Mouse (Mus musculus) right cerebral cortex, postnatal 10 days (tissue): Measurements from ENCODE around the gene Mcm3ap.
A peak's percentile ranks its signal among the peaks of the same experiment; 100 is the strongest.

Source experiments
- DNase-seq, 2 experiments: peaks; one replicate each; pipeline ENCODE4 v3.0.0; 2021; ENCODE audit warnings: low spot score in 2 of 2

The Mcm3ap gene

DNA sequence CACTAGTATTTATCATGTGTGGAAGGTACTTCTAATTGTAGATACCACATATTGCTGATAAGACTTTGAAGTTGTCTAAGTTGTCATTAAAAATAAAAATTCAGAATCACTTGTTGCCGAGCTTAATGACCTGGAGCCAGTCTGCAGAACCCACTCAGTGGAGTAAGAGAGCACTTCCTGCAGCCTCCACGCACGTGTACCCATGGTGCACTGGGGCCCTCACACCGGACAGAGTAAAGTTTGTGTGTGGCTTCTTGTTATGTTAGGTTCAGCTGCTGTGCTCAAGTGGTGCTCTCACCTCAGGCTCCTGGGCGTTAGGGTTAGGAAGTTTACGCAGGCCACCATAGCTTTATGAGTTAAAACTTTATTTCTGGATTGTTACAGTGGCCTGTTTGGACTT, 26.8 kb downstream of the Mcm3ap start:
- DNase-seq = no peak

DNA sequence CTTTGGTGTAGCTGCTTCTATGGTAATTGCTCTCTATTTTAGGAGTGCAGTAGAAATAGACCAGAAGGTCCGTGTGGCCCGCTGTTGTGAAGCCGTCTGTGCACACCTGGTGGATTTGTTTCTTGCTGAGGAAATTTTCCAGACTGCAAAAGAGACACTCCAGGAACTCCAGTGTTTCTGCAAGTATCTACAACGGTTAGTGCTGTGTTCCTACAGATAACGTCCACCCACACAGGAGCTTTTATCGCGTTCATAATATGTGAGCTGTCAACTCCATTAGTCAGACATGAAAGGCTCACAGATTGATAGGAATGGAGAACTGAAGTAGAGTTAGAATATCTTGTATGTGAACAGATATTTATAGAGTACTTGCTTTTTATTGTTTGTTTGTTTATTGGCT, 27.6 kb downstream of the Mcm3ap start:
- DNase-seq = no peak

DNA sequence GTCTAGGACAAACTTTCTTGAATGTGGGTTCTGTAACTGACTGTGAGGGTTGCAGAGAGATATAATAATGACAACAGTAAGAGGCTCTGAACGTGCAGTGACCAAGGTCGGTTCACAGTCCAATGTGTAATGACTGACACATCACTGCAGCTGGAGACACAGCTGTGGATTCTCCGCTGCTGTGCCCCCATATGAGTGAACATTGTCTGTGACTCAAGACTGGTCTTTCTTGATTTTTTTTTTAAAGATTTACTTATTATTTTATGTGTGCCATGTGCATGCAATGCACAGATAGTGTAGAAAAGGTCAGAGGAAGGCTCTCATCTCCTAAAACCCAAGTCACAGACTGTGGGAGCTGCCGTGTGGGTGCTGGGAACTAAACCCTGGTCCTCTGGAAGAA, 28.8 kb downstream of the Mcm3ap start:
- no peak for DNase-seq

GRCm38 (mm10) chr10:76504271-76504943, 35.7 kb downstream of the Mcm3ap start:
- DNase-seq = no peak

- DNase-seq = peak in 1 of 2 experiments; percentile 2
Observed at GRCm38 (mm10) chr10:76505865-76506264, 37.1 kb downstream of the Mcm3ap start.

- peak; percentile 71 for DNase-seq
Observed at GRCm38 (mm10) chr10:76512965-76513583, 44.3 kb downstream of the Mcm3ap start.

DNA sequence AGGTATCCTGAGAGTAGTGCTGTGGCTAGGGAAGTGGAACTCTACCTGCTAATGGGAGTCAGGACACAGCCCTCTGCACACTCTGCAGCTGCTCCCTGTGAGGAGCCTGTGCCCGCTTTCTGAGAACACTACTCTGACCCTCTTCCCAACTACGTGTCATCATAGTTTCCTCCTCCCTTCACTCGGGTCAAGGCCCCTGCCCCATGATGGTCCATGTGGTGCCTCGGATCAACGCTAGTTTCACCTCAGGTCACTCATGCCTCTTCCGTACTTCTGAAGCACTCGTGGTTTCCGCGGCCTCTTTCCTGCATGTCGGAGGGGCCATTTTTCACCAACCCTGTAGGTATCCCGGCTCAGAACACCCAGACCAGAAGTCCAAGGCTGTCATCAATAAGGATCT, 62.2 kb downstream of the Mcm3ap start:
- DNase-seq = no peak

DNA sequence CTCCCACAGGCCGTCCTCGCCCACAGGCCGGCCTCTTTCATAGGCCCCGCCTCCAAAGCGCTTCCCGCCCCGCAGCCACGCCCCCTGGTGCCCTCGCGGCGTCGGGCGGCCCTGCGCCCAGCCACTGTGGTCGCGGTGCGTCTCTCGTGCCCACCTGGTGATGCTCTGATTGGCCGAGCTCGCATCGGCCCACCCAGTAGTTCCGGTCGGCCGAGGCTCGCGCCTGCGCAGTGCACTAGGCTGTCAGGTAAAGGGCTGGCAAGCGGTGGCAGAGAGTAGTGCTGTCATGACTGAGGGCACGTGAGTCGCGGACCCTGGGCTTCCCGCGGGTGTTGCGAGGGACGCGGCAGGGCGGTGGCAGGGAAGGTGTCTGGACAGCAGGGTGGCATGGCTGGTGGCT, 62.6 kb downstream of the Mcm3ap start, which contains the start of gene Lss:
Gene Lss, plus strand, starts transcription at position 214 of the 400 bp plus-strand sequence.
- peak; percentile 98 for DNase-seq

DNA sequence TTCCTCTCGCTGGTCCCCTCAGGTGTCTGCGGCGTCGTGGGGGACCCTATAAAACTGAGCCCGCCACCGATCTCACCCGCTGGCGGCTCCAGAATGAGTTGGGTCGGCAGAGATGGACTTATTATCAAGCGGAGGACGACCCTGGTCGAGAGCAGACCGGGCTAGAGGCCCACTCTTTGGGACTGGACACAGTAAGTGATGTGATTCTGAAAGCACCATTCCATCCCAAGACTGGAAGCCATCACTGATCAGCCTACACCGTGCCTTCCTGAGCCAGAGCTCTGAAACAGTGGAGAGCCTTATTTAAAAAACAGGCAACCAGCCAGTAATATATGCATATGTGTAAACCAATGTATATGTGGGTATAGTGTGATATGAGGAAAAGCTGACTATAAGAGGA, 63.1 kb downstream of the Mcm3ap start:
- no peak for DNase-seq

DNA sequence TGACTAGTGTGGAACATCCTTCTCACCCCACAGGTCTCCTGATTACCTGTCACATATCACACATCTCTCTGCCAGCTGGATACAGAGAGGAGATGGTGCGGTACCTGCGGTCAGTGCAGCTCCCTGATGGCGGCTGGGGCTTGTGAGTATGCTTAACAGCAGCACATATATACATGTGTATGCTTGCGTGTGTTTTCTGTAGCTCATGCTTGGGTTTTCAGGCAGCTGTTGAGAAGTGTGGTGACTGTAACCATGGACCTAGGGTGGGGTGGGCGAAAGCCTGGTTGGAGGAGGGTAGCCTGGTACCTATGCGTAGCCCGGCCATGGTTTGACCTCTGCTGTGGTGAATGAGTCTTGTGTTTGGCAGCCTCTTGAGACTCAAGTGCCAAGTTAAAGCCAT, 66.8 kb downstream of the Mcm3ap start:
- no peak for DNase-seq

GRCm38 (mm10) chr10:76537619-76538018, 68.9 kb downstream of the Mcm3ap start:
- no peak for DNase-seq

DNA sequence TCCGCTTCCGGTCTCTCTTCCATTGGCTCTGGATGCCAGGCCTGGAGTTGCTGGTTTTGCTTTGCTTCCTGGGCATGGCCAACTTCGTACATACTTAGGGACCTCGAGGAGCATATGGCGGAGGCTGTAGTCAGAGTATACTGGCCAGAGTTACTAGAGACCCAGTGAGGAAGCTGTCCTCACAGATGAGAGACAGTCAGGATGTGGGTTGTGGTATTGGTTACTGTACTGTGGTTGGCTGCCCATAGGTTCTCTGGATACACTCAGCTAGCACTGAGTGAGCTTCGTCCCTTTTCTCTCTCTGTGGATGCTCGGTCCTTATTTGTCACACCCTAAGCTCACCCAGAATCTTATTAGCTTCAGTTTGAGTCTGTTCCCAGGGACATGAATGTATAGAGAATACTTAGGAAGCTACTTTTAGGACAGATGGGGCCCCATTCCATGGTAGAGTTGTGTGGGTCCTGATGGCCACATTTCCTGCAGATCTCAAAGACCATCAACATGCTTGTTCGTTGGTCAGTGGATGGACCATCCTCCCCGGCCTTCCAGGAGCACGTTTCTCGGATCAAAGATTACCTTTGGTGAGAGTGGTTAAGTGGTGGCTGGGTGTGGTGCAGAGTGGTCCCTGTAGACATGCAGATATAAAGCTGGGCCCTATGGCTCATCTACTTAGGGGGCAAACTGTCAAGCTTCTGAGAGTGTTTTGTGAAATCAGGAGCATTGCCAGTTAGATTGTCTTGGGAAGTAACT, 72.8 kb downstream of the Mcm3ap start:
- no peak for DNase-seq

- DNase-seq = no peak
Observed at GRCm38 (mm10) chr10:76542636-76543375, 74.1 kb downstream of the Mcm3ap start.

DNA sequence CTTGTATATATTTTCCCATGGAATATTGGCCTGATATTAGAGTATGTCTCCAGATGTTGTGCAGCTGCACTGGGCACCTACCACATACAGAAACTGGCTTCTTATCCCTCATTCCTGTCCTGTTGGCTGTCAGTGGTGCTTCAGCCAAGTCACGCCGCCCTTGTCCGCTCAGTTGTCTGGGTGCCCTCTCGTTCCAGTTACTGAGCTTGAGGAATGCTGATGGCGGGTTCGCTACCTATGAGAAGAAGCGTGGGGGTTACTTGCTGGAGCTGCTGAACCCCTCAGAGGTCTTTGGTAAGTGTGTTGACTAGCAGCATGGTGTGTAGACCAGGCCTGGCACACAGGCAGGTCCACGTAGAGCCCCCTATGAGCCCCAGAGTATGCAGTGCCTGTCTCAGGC, 77.8 kb downstream of the Mcm3ap start:
- DNase-seq = no peak

- no peak for DNase-seq
Observed at GRCm38 (mm10) chr10:76548218-76548617, 79.5 kb downstream of the Mcm3ap start.

- no peak for DNase-seq
Observed at GRCm38 (mm10) chr10:76550458-76550857, 81.7 kb downstream of the Mcm3ap start.

GRCm38 (mm10) chr10:76551556-76551955, 82.8 kb downstream of the Mcm3ap start:
- DNase-seq = no peak

DNA sequence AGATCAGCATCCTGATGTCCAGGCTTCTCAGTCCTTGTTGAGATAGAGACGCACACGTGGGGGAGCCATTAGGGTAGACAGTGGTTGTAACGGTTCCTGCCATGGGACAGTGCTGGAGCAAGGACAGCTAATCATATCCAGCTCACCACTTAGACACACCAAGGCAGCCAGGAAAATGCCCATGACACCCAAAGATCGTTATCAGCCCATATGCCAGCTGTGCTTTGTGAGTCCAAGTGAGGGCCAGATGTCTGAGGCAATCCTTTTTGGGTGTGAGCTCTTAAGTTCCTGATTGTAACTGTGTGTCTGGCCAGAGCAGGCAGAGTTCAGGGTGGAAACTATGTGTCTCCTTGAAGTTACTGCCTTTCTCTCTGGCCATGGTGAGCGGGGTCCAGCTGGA, 85.3 kb downstream of the Mcm3ap start:
- no peak for DNase-seq

- no peak for DNase-seq
Observed at GRCm38 (mm10) chr10:76561972-76562371, 93.2 kb downstream of the Mcm3ap start, which contains the start of gene Spatc1l. Gene Spatc1l, plus strand, starts transcription at chr10:76562272.
